Mouse (Mus musculus): ENCODE measurements around the gene Hist2h2be.
"Not testable (repeated sequence)": the region's sequence is repeated elsewhere in the genome, so short reads cannot be mapped to it uniquely, and the experiment has no call there.

The Hist2h2be gene

GRCm38 (mm10) chr3:96220765-96221639 is at the start of gene Hist2h2be, which contains the start of gene Hist2h2ac:
Hist2h2be (plus strand) TSS chr3:96221119.
Hist2h2ac (minus strand) TSS chr3:96220880.
- peak; percentile 86 for DNase-seq

DNA sequence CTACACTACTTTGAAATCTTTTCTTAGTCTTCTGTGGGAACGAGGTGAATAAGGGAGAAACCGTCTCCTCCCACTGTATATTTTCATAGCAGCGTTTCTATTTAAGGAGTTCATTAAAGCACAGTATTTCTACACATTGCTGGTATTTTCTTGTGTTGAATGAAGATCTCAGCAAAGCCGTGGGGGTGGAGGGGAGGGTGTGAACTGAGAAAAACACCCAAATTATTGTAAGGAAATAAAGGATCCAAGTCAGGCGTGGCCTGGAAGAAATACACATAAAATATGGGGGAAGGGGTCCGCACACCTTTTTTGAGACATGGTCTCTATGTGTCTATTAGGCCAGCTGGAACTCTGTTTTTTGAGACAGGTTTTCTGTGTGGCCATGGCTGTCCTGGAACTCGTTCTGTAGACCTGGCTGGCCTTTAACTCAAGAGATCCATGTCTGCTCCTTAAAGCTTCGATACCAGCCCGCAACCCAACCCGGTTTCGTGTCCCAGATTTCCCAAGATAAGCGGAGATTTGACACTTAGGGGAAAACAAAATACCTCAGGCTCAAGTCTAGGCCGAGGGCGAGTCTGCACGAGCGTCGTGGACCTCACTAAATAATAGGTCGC is 49.2 kb upstream of the Hist2h2be start:
- DNase-seq: peak; percentile 44

- DNase-seq: peak; percentile 80
Observed at GRCm38 (mm10) chr3:96172197-96173178, 48.4 kb upstream of the Hist2h2be start, which contains the start of gene Sf3b4. Sf3b4 (plus strand) TSS chr3:96172332.

DNA sequence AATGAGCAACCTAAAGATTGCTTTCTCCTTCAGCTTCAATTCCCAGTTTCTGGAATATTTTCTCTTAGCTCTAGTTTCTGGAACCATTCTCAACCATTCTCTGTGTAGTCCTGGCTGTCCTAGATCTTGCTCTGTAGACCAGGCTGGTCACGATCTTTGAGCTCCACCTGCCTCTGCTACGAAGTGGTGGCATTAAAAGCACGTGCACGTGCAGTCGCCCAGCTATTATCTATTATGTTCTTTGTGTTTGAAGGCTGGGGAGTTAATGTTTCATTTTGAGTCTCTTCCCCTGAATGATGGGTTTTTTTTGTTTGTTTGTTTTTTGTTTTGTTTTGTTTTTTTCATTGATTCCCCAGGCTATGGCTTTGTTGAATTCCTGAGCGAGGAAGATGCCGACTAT is 47.7 kb upstream of the Hist2h2be start:
- no peak for DNase-seq

DNA sequence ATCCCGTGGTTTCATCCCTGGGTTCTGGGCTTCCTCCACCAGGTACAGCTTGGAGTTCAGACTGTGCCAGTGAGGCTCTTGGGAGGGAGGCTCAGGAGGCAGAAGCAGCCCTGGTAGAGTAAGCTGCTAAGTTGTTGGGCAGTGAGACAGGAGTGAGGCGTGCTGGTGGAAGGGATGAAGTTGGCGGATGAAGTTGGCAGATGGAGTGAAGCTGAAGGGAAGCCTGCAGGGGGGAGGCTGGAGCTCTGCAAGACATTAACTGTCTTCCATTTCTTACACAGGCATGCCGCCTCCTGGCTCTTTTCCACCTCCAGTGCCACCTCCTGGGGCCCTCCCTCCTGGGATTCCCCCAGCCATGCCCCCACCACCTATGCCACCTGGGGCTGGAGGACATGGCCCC is 46.9 kb upstream of the Hist2h2be start:
- not testable (repeated sequence) for DNase-seq

DNA sequence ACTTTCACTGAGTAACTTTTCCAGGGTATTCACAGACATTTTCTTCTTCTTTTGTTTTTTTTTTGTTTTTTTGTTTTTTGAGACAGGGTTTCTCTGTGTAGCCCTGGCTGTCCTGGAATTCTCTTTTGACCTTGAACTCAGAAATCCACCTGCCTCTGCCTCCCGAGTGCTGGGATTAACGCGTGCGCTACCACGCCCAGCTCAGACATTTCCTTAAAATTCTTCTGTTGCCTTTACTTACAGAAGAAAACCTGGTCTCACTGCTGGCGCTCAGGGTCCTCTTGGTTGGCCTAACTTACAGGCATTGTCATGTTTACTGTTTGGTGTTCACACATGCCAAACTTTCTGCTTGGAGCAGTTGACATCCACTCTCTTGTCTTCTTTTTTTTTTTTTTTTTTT is 45.7 kb upstream of the Hist2h2be start:
- no peak for DNase-seq

DNA sequence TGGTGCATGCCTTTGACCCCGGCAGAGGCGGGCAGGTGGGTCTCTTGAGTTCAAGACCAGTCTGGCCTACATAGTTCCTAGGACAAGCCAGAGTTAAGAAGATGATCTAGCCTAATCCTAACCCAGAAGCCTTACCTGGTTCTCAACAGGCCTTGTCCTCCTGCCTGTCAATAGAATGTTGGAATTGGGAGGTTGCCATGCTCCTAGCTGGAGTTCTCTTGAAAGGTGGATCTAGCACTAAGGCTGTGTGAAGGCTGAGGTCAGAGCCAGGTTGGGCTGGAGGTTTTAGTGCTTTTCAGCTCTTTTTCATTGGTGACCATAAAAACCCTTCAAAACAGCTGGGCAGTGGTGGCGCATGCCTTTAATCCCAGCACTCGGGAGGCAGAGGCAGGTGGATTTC is 42.5 kb upstream of the Hist2h2be start:
- no peak for DNase-seq

DNA sequence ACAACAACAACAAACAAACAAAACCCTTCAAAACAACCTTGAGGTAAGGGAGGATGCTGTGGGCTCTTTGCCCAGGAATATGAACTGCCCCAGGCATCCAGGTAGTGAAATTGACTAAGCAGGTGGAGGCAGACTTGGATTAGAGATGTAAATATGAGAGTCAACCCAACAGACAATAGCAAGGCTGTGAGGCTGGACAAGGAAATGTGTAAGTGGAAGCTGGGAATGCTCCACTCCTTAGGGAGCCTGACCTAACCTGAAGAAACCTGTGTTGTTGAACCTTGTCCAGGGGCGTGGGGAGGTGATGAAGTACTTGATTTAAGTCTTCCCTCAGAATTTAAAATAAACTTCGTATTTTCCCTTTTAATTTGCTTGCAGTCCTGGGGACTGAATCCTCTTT is 42.0 kb upstream of the Hist2h2be start:
- DNase-seq: no peak

- DNase-seq: no peak
Observed at GRCm38 (mm10) chr3:96179531-96179930, 41.4 kb upstream of the Hist2h2be start.

GRCm38 (mm10) chr3:96180727-96181477 is 40.0 kb upstream of the Hist2h2be start, which contains the start of gene Sv2a:
Sv2a (plus strand) TSS chr3:96181151.
- DNase-seq: peak; percentile 77

GRCm38 (mm10) chr3:96181510-96182381 is 39.2 kb upstream of the Hist2h2be start:
- DNase-seq: no peak

GRCm38 (mm10) chr3:96182382-96182776 is 38.5 kb upstream of the Hist2h2be start:
- no peak for DNase-seq

DNA sequence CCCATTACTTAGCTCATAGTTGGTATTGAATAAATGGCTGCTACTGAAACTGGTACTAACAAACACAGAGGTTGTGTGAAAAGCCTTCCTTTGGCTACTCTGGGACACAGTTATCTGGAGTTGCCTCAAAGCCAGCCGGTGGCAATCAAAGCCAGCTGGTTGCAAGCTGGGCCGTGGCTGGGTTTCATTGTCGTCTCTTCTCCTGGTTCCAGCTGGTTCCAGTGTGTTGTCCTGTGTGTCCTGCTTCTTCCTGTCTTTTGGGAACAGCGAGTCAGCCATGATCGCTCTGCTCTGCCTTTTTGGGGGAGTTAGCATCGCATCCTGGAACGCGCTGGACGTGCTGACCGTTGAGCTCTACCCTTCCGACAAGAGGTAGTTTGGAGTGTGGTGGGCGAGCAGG is 27.9 kb upstream of the Hist2h2be start:
- DNase-seq: no peak

DNA sequence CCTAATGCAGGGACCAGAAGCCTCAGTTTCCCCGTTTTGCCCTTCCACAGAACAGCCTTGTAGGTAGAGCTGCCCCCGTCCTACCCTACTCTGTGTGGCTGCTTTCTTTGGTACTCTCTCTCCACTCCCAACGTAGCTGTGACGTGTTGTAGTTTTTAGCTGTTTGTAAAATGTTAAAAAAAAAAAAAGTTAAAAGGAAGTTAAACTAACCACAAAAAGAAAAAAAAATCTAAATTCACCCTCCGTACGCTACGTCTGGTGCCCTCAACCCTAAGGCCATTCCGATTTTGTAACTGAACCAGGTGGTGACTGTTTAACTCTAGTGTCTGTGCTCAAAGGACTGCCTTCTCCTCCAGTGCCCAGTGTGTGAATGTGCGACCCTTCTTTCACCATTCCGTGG is 26.0 kb upstream of the Hist2h2be start:
- DNase-seq: no peak

DNA sequence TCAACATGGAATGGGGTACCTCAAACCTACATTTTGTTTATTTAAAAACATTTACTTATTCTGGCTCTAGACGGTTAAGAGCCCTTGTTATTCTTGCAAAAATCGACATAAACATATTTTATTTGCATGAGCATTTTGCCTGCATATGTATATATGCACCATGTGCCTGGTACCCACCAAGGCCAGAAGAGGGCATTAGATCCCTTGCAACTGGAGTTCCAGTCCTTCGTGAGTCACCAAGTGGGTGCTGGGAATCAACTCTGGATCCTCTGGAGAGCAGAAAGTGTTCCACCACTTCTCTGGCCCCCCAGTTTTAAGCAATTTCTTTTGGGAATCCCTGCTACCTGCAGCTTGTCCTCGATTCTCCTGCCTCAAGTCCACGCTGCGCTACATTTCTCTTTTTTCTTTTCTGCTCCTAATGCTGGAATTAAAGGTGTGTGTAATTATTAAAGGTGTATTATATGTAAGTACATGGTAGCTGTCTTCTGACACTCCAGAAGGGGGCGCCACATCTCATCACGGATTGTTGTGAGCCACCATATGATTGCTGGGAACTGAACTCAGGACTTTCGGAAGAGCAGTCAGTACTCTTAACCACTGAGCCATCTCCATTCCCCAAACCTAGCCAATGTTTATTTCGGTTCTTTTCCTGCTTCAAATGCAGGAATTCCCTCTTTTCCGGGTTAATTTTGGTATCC is 25.2 kb upstream of the Hist2h2be start:
- peak; percentile 36 for DNase-seq

- no peak for DNase-seq
Observed at GRCm38 (mm10) chr3:96196437-96197128, 24.3 kb upstream of the Hist2h2be start.

GRCm38 (mm10) chr3:96197129-96197749 is 23.7 kb upstream of the Hist2h2be start:
- peak; percentile 88 for DNase-seq

DNA sequence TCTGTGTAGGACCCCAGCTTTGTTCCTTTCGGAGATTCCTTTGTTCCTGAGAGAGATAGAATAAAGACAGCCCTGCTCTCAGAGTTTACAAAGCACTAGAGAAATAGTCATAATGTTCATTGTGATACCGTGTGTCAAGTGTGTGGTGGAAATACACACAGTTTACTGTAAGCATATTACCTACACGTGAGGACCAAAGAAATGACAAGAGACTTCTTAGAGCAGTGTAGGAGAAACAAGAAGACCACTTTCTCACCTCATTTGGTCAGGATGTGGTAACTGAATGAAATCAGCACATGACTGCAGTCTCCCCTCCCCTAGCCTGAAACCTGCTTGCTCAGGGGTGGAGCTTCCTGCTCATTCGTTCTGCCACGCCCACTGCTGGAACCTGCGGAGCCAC is 22.7 kb upstream of the Hist2h2be start:
- peak; percentile 21 for DNase-seq

GRCm38 (mm10) chr3:96198601-96199251 is 22.2 kb upstream of the Hist2h2be start:
- not testable (repeated sequence) for DNase-seq
